ENCODE assay signal across 15 mouse cellular contexts in the genomic region with DNA sequence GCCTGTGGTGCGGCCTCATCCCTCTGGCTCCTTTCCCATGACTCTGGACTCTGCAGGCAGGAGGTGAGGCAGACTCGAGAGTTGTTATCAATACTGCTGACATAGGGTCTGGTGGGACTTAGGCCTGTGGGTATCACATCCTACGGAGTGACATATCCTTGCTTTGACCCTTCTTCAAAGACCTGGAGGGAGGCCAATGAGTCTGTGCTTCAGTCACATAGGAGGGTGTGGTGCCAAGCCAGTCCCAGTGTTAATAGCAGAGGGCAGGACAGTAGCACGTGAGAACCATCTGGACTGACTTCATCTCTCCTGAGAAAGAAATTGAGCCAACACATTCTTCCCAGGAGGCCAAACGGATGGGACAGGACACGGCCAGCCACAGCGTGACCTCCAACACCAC. TPM values are rescaled to one million over a fixed set of nuclear protein-coding genes. Genes with fewer than 3 reads are reported as not detected.
DNase-seq lines count a peak whose midpoint lies in the region; ATAC-seq and TF ChIP-seq lines count a peak whose summit lies in the region.
"Had no signal": no experiment of that assay in that cellular context is flagged by ENCODE, and none has a peak within 500 bp of the region (broad histone marks: within the 10 kb centered on the region; RNA-seq: fewer than 3 reads in every experiment).

No protein-coding gene starts in this region.

- no peak for TF ChIP-seq POLR2A in lung, adult 2 months (IDR thresholded peaks at IDR 0.05; ENCODE audit: borderline replicate concordance, extremely low read depth, low read depth, low read length)

- peak; percentile 29; the same call in 1 of the 2 replicates for ATAC-seq in lung, embryonic 15.5 days (ENCODE audit: borderline replicate concordance, extremely low read depth, low FRiP score, low TSS enrichment)
- no peak for ATAC-seq in intestine, postnatal 0 days
- ATAC-seq: forebrain, embryonic 15.5 days; Patski had no signal

- 52% methylated on average over 7 of the region's 7 CpGs for WGBS in lung, embryonic 15.5 days
- WGBS in lung, adult 2 months = 51% methylated on average over 7 of the region's 7 CpGs
- WGBS in intestine, postnatal 0 days = 78% methylated on average over 7 of the region's 7 CpGs

- no peak overlapping the region for H3K9ac ChIP-seq in lung, embryonic 15.5 days
- H3K9ac ChIP-seq in intestine, postnatal 0 days (ENCODE audit: low read depth, low read length) = no peak overlapping the region
- H3K9ac ChIP-seq: embryonic facial prominence, embryonic 13.5 days; forebrain, embryonic 15.5 days had no signal

- no peaks in the 10 kb centered on the region for H3K27me3 ChIP-seq in lung, embryonic 15.5 days
- no peaks in the 10 kb centered on the region for H3K27me3 ChIP-seq in intestine, postnatal 0 days (replicated peaks; ENCODE audit: control insufficient read depth, insufficient read depth, low read length)
- H3K27me3 ChIP-seq: embryonic facial prominence, embryonic 13.5 days; forebrain, embryonic 15.5 days; Patski had no signal

- H3K9me3 ChIP-seq in lung, embryonic 15.5 days = no peaks in the 10 kb centered on the region
- no peaks in the 10 kb centered on the region for H3K9me3 ChIP-seq in intestine, postnatal 0 days (ENCODE audit: control insufficient read depth)
- H3K9me3 ChIP-seq: embryonic facial prominence, embryonic 13.5 days; forebrain, embryonic 15.5 days had no signal

- no peak overlapping the region for H3K4me3 ChIP-seq in lung, embryonic 15.5 days
- H3K4me3 ChIP-seq in lung, adult 2 months (replicated peaks; ENCODE audit: extremely low read depth, low read depth, low read length) = no peak overlapping the region
- H3K4me3 ChIP-seq in intestine, postnatal 0 days (ENCODE audit: low read depth, low read length) = no peak overlapping the region
- H3K4me3 ChIP-seq: embryonic facial prominence, embryonic 13.5 days; forebrain, embryonic 15.5 days had no signal

- no peak for DNase-seq in lung, adult 2 months
- DNase-seq in cerebellum, adult 9-10 months = peak; percentile 92
- DNase-seq in heart, adult 8-10 months (ENCODE audit: low spot score) = peak; percentile 42
- DNase-seq in lung, postnatal 36 days = peak; percentile 20
- no peak for DNase-seq in ovary, postnatal 14 days (ENCODE audit: low spot score)
- DNase-seq: adrenal gland, adult 2 months; kidney, adult 9 months; right cerebral cortex, postnatal 14 days; thymus, postnatal 4 days had no signal

- TF ChIP-seq CTCF in lung, adult 2 months (IDR thresholded peaks at IDR 0.05; ENCODE audit: insufficient read depth, low read length) = no peak
- TF ChIP-seq CTCF in intestine, postnatal 0 days (IDR thresholded peaks at IDR 0.05; ENCODE audit: low read depth) = no peak

- H3K36me3 ChIP-seq in lung, embryonic 15.5 days = peaks cover 16% of the 10 kb centered on the region; the same call in 1 of the 2 replicates
- no peaks in the 10 kb centered on the region for H3K36me3 ChIP-seq in intestine, postnatal 0 days (ENCODE audit: control insufficient read depth, insufficient read depth)

- peak overlapping the region; percentile 18; the same call in 1 of the 2 replicates for H3K27ac ChIP-seq in lung, embryonic 15.5 days
- no peak overlapping the region for H3K27ac ChIP-seq in intestine, postnatal 0 days (ENCODE audit: low read depth, low read length)
- H3K27ac ChIP-seq: embryonic facial prominence, embryonic 13.5 days; forebrain, embryonic 15.5 days; macrophage had no signal

- H3K4me1 ChIP-seq in lung, embryonic 15.5 days = no peaks in the 10 kb centered on the region
- no peaks in the 10 kb centered on the region; the same call in 1 of the 2 replicates for H3K4me1 ChIP-seq in lung, adult 2 months (ENCODE audit: control insufficient read depth, insufficient read depth, low read length)
- no peaks in the 10 kb centered on the region for H3K4me1 ChIP-seq in intestine, postnatal 0 days (replicated peaks; ENCODE audit: control insufficient read depth, insufficient read depth, low read length)
- H3K4me1 ChIP-seq: embryonic facial prominence, embryonic 13.5 days; forebrain, embryonic 15.5 days had no signal

- H3K4me2 ChIP-seq in lung, embryonic 15.5 days = no peak overlapping the region
- H3K4me2 ChIP-seq in intestine, postnatal 0 days (replicated peaks; ENCODE audit: low read depth) = no peak overlapping the region
- H3K4me2 ChIP-seq: embryonic facial prominence, embryonic 13.5 days; forebrain, embryonic 15.5 days had no signal

RNA-seq across cellular contexts. Expression of a gene that starts 28.1 kb away (rescaled TPM):
- polyA plus RNA-seq in lung, embryonic 15.5 days (2015; fragmentation: Nextera tagmentation; extraction: Ambion mirVana) = 7.7 and 8.2 TPM in 2 replicates
- polyA plus RNA-seq in lung, adult 2 months (2012; rRNA removed) = 3.2 and 4.7 TPM in 2 replicates
- 1 to 10 TPM; 1.6 to 3.8 (median 2.5) TPM for total RNA-seq in heart, adult 8-10 months (2022)
- polyA plus RNA-seq in intestine, postnatal 0 days (2015; fragmentation: Nextera tagmentation; extraction: Ambion mirVana) = 1.5 and 1.8 TPM in 2 replicates
- polyA plus RNA-seq: macrophage had no signal

Comparison
In these comparisons a context has a peak if more than half of its experiments do, and no peak if none do; other contexts are left out.
1. DNase-seq: peak in cerebellum, adult 9-10 months (single experiment), heart, adult 8-10 months (single experiment) and lung, postnatal 36 days (single experiment); none in lung, adult 2 months (single experiment) and ovary, postnatal 14 days (single experiment).